Mouse (Mus musculus): ENCODE data around the gene Zranb1.

GRCm38 (mm10) chr7:132994628-132995191 lies 63.8 kb downstream of the Zranb1 start:
- TF ChIP-seq CTCF (IDR thresholded peaks at IDR 0.05; ENCODE audit: insufficient read depth, low read depth, low read length) = no peak
- no peak for TF ChIP-seq POLR2A (IDR thresholded peaks at IDR 0.05; ENCODE audit: insufficient read depth, low read depth, low read length)

All from olfactory bulb, adult 2 months (tissue).